Mouse (Mus musculus) hindbrain, embryonic 10.5 days (tissue): ENCODE measurements around the gene Sik1. TPM values are rescaled to one million over a fixed set of nuclear protein-coding genes. Genes with fewer than 3 reads are reported as not detected.

ENCODE experiments used
- DNase-seq: peaks from one replicate; pipeline ENCODE4 v3.0.0-alpha.2; 2017; ENCODE audit warnings: low spot score
- H3K27ac ChIP-seq: fragments of 300-500 bp; sonication (generic); 2 replicates; pipeline ENCODE4 v1.5.1; 2016; ENCODE audit warnings: mild to moderate bottlenecking, moderate library complexity
- H3K27me3 ChIP-seq: fragments of 300-500 bp; sonication (generic); 2 replicates; pipeline ENCODE4 v1.6.1; 2016; ENCODE audit warnings: mild to moderate bottlenecking; ENCODE audit not compliant: poor library complexity, insufficient read depth, severe bottlenecking
- H3K36me3 ChIP-seq: fragments of 300-500 bp; sonication (generic); 2 replicates; pipeline ENCODE4 v1.6.1; 2016; ENCODE audit warnings: mild to moderate bottlenecking, moderate library complexity
- H3K4me1 ChIP-seq: fragments of 300-500 bp; sonication (generic); replicated peaks from 2 replicates; pipeline ENCODE4 v1.6.1; 2016; ENCODE audit warnings: mild to moderate bottlenecking
- H3K4me3 ChIP-seq: fragments of 300-500 bp; sonication (generic); 2 replicates; pipeline ENCODE4 v1.5.1; 2016; ENCODE audit warnings: mild to moderate bottlenecking, moderate library complexity
- H3K9me3 ChIP-seq: fragments of 300-500 bp; sonication (generic); 2 replicates; pipeline ENCODE4 v1.6.1; 2016; ENCODE audit warnings: mild to moderate bottlenecking, moderate library complexity
- WGBS: fragments of 180-500 bp; shearing (Covaris S2); methylation state at CpG from one replicate; pipeline ENCODE4 v1.1.7; 2016; 5-methylcytosine and 5-hydroxymethylcytosine counted together
- polyA plus RNA-seq: library from polyadenylated mRNA; unstranded; fragments of >200 nt; fragmentation: Nextera tagmentation; extraction: Ambion mirVana; gene quantifications from 2 replicates; pipeline ENCODE4 v1.2.1, GENCODE M21; 2016

Gene Sik1
- polyA plus RNA-seq, 1 experiment from 2014 or later: 14.0 TPM

DNA sequence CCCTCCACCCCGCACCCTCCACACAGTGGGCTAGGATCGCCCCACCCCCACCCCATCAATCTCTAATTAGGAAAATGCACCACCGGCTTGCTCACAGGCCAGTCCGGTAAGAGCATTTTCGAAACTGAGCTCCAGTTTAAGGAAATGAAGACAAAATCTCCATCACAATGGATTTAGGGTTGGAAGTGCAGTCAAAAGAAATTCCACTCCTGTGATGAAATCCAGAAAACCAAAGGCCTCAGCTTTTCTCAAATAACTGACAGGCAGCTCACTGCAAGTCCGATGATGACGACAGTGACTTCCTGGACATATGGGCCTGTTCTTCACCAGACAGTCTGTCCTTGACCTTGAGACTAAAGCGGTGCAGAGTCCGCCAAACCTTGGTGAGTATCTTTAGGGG lies 36.2 kb downstream of the Sik1 start:
- H3K27ac ChIP-seq: no peak overlapping the region
- H3K4me1 ChIP-seq: peaks cover 56% of the 10 kb centered on the region
- H3K9me3 ChIP-seq: no peaks in the 10 kb centered on the region
- H3K27me3 ChIP-seq: no peaks in the 10 kb centered on the region
- DNase-seq: no peak
- 73% methylated on average over 9 of the region's 9 CpGs for WGBS
- H3K4me3 ChIP-seq: no peak overlapping the region
- no peaks in the 10 kb centered on the region for H3K36me3 ChIP-seq

GRCm38 (mm10) chr17:31817815-31818214 lies 37.8 kb downstream of the Sik1 start:
- 86% methylated on average over 1 of the region's 1 CpGs for WGBS
- Histone ChIP-seq H3K4me1 (peaks cover 60% of the 10 kb centered on the region), H3K27me3 (no peaks in the 10 kb centered on the region), H3K4me3 (no peak overlapping the region), H3K9me3 (no peaks in the 10 kb centered on the region), H3K27ac (peak overlapping the region; percentile 42), H3K36me3 (no peaks in the 10 kb centered on the region)
- no peak for DNase-seq

DNA sequence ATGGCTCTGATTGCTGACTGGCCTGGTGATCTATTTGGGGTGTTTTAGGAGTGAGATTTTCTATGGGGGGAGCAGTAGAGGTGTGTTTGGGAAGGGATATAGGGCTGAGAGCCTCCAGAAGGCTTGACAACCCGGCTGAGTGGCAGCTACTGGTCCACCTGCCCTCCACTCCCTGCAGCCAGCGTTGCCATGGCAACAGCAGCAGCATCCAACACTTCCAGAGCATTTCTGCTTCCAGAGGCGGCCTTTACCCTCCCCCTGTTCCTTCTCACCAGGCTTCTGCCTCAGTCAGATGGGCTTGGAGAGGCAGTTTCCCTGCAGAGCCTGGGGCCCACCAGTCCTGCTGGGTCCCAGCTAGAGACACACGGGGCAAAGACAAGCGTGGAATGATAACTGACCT lies 38.4 kb downstream of the Sik1 start:
- WGBS: 23% methylated on average over 5 of the region's 5 CpGs

GRCm38 (mm10) chr17:31814848-31815247 lies 40.8 kb downstream of the Sik1 start:
- H3K36me3 ChIP-seq: no peaks in the 10 kb centered on the region
- WGBS: 78% methylated on average over 1 of the region's 1 CpGs
- H3K9me3 ChIP-seq: no peaks in the 10 kb centered on the region
- H3K27ac ChIP-seq: peak overlapping the region; percentile 8; the same call in 1 of the 2 replicates
- no peaks in the 10 kb centered on the region; the same call in 1 of the 2 replicates for H3K27me3 ChIP-seq
- H3K4me3 ChIP-seq: no peak overlapping the region
- peaks cover 40% of the 10 kb centered on the region for H3K4me1 ChIP-seq
- no peak for DNase-seq

More for the DNA sequence above, 38.4 kb downstream of the Sik1 start:
- no peaks in the 10 kb centered on the region for H3K36me3 ChIP-seq
- no peaks in the 10 kb centered on the region for H3K9me3 ChIP-seq
- H3K27ac ChIP-seq: peak overlapping the region; percentile 42
- H3K27me3 ChIP-seq: no peaks in the 10 kb centered on the region
- DNase-seq: peak; percentile 54
- no peak overlapping the region for H3K4me3 ChIP-seq
- H3K4me1 ChIP-seq: peaks cover 60% of the 10 kb centered on the region

DNA sequence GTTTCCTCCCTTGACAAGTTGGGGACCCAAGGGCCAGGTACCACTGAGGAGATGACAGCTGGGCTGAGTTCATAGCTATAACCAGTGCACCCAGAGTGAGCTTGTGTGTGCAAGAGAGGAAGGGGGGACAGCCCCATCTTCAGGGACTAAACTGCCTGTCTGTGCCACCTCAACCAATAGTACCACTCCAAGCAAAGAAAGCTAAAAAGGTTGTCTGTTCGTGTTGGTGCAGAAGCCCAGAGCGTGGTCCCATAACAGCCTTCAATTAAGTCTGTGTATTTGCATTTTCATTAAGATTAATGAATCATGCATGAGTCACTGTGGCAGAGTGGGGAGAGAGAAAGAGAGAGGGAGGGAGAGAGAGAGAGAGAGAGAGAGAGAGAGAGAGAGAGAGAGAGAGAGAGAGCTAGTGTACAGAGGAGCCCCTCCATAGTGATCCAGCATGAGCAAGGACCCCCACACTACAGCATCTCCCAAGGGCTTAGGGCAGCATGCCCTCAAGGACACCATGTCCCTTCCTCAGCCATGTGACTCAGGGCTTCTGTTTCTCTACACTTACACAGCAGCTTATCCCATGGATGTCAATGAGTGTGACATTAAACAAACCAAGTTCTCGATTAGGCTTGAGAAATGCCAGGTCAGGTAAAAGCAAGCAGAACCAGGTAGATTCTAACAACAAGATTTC lies 41.5 kb downstream of the Sik1 start:
- peaks cover 37% of the 10 kb centered on the region for H3K4me1 ChIP-seq
- no peaks in the 10 kb centered on the region for H3K9me3 ChIP-seq
- no peaks in the 10 kb centered on the region; the same call in 1 of the 2 replicates for H3K27me3 ChIP-seq
- H3K4me3 ChIP-seq: no peak overlapping the region
- no peaks in the 10 kb centered on the region for H3K36me3 ChIP-seq
- DNase-seq: no peak
- WGBS: 85% methylated on average over 3 of the region's 3 CpGs
- 0 out of 2 replicates have a peak overlapping the region, but pooled peaks have one; percentile 2 for H3K27ac ChIP-seq

GRCm38 (mm10) chr17:31811333-31811732 lies 44.3 kb downstream of the Sik1 start:
- DNase-seq: no peak
- Histone ChIP-seq H3K9me3 (no peaks in the 10 kb centered on the region), H3K36me3 (no peaks in the 10 kb centered on the region), H3K4me3 (no peak overlapping the region), H3K27ac (no peak overlapping the region), H3K4me1 (peaks cover 24% of the 10 kb centered on the region), H3K27me3 (no peaks in the 10 kb centered on the region; the same call in 1 of the 2 replicates)
- 44% methylated on average over 4 of the region's 4 CpGs for WGBS

DNA sequence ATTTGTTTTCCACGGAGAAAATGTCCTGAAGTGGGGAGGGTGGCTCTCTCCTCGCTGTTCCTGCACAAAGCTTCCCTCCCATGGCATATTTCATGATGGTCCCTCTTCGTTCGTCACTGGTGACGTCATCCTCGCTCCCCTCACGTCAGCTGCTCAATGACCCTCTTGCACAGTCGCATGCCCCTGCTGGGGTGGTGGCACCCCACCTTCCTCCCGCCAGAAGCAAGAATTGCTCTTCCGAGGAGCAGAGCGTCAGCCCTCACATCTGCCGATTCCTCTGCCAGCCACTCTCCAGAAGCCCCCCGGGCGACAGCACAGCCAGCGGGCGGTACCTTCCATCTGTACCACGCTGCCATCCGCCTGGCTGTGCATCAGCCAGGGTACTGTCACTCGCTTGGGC lies 45.7 kb downstream of the Sik1 start:
- DNase-seq: no peak
- H3K4me3 ChIP-seq: no peak overlapping the region
- H3K9me3 ChIP-seq: no peaks in the 10 kb centered on the region
- peaks cover 33% of the 10 kb centered on the region for H3K4me1 ChIP-seq
- whole genome bisulfite sequencing: 54% methylated on average over 19 of the region's 19 CpGs
- H3K27ac ChIP-seq: peak overlapping the region; percentile 13; the same call in 1 of the 2 replicates
- no peaks in the 10 kb centered on the region; the same call in 1 of the 2 replicates for H3K27me3 ChIP-seq
- H3K36me3 ChIP-seq: no peaks in the 10 kb centered on the region

- no peak overlapping the region for H3K4me3 ChIP-seq
- H3K36me3 ChIP-seq: no peaks in the 10 kb centered on the region
- DNase-seq: no peak
- whole genome bisulfite sequencing: 93% methylated on average over 7 of the region's 7 CpGs
- no peaks in the 10 kb centered on the region for H3K9me3 ChIP-seq
- H3K27me3 ChIP-seq: no peaks in the 10 kb centered on the region; the same call in 1 of the 2 replicates
- H3K4me1 ChIP-seq: peaks cover 34% of the 10 kb centered on the region
- no peak overlapping the region for H3K27ac ChIP-seq
Measured at GRCm38 (mm10) chr17:31809136-31809535, 46.5 kb downstream of the Sik1 start.

GRCm38 (mm10) chr17:31808082-31808875 lies 47.3 kb downstream of the Sik1 start:
- H3K4me3 ChIP-seq: no peak overlapping the region
- 47% methylated on average over 10 of the region's 10 CpGs for WGBS
- H3K27me3 ChIP-seq: no peaks in the 10 kb centered on the region; the same call in 1 of the 2 replicates
- no peaks in the 10 kb centered on the region for H3K9me3 ChIP-seq
- H3K36me3 ChIP-seq: no peaks in the 10 kb centered on the region
- DNase-seq: peak; percentile 73
- peak overlapping the region; percentile 76 for H3K27ac ChIP-seq
- H3K4me1 ChIP-seq: peaks cover 30% of the 10 kb centered on the region

DNA sequence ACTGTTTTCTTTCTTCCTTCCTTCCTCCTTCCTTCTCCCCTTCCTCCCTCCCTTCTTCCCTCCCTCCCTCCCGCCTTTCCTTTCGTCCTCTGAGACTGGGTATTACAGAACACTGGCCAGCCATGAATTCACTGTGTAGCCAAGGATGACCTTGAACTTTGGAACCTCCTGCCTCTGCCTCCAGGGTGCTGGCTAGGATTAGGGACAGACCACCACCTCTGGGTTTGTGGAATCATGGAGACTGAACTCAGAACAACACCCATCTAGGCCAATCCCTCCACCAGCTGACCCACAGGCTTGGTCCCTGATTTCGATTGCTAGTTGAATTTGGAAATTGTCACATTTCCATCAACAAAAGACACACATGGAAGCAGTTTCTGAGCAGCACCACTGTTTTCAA lies 49.1 kb downstream of the Sik1 start:
- no peak for DNase-seq
- no peaks in the 10 kb centered on the region for H3K9me3 ChIP-seq
- 47% methylated on average over 3 of the region's 3 CpGs for WGBS
- H3K4me1 ChIP-seq: peaks cover 37% of the 10 kb centered on the region
- no peak overlapping the region for H3K4me3 ChIP-seq
- no peaks in the 10 kb centered on the region for H3K36me3 ChIP-seq
- no peaks in the 10 kb centered on the region; the same call in 1 of the 2 replicates for H3K27me3 ChIP-seq
- 0 out of 2 replicates have a peak overlapping the region, but pooled peaks have one; percentile 29 for H3K27ac ChIP-seq

DNA sequence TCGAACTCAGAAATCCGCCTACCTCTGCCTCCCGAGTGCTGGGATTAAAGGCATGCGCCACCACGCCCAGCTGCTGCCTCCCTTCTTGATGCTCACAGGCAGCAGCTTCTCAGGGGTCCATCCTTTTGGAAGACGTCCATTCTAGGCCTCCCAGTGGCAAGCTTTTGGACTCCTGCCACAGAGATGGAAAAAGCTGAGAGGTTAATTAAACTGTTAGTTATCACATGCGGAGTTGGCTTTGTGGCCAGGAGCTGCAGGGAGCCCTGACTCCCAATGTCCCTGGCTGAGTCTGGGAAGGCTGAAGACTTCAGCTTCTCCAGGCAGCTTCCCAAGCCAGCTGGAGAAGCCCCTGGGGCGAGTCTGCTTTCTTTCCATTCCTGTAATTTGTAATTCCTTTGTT lies 49.6 kb downstream of the Sik1 start:
- H3K27ac ChIP-seq: peak overlapping the region; percentile 29; the same call in 1 of the 2 replicates

GRCm38 (mm10) chr17:31805585-31805984 lies 50.0 kb downstream of the Sik1 start:
- Histone ChIP-seq H3K27me3 (no peaks in the 10 kb centered on the region; the same call in 1 of the 2 replicates), H3K27ac (no peak overlapping the region)

More for the DNA sequence above, 49.6 kb downstream of the Sik1 start:
- H3K36me3 ChIP-seq: no peaks in the 10 kb centered on the region
- H3K27me3 ChIP-seq: no peaks in the 10 kb centered on the region; the same call in 1 of the 2 replicates
- DNase-seq: no peak
- peaks cover 37% of the 10 kb centered on the region for H3K4me1 ChIP-seq
- no peak overlapping the region for H3K4me3 ChIP-seq
- no peaks in the 10 kb centered on the region for H3K9me3 ChIP-seq
- WGBS: 34% methylated on average over 8 of the region's 8 CpGs

More at GRCm38 (mm10) chr17:31805585-31805984, 50.0 kb downstream of the Sik1 start:
- Histone ChIP-seq H3K4me1 (peaks cover 37% of the 10 kb centered on the region), H3K36me3 (no peaks in the 10 kb centered on the region), H3K9me3 (no peaks in the 10 kb centered on the region), H3K4me3 (no peak overlapping the region)
- DNase-seq: no peak
- WGBS: 71% methylated on average over 4 of the region's 4 CpGs
